Mouse (Mus musculus): ENCODE data around the gene Trpm3. TPM values are rescaled to one million over a fixed set of nuclear protein-coding genes. Genes with fewer than 3 reads are reported as not detected.
A peak's percentile ranks its signal among the peaks of the same experiment; 100 is the strongest.

Trpm3 gene
- polyA plus RNA-seq (2014; fragmentation: Nextera tagmentation; extraction: Ambion mirVana), result 4.9 and 11.0 TPM in 2 replicates

DNA sequence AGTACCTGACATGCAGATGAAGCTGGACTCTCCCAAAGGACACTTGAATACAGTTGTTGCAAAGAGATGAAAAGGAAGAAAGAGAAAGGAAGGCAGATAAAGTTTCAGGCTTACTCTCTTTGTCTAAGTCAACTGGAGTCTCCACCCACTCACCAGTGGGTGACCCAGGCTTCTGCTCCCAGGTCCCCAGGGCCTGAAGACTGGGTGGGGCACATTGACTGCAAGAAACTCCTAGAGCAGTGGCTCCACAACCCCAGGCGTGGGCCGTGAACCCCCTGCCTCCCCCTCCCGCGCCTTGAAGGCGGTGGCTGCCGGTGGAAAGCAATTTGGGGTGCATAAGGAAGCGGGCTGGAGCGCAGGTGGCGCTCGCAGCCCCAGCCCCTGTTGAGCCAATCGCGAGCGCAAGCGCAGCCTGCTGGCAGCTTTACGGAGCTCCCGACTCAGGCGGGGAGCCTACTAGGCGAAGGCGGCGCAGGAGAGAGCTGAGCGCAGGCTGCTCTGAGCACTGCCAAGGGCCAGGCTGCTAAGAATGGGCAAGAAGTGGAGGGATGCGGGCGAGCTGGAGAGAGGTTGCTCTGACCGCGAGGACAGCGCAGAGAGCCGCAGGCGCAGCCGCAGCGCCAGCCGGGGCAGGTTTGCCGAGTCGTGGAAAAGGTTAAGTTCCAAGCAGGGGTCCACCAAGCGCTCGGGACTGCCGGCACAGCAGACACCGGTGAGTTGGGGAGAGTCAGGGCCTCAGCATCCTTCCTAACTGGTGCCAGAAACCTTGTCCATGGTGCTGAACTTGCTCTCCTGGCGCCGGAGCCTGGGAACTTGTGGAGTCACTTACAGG lies at the start of gene Trpm3:
Trpm3 (plus strand) TSS at position 457 of the 832 bp plus-strand sequence.
- WGBS, result 1% methylated on average over 39 of the region's 39 CpGs
- peak; percentile 95 for DNase-seq (ENCODE audit: low spot score)
- H3K9me3 ChIP-seq (replicated peaks; ENCODE audit: control insufficient read depth, low read length), result no peaks in the 10 kb centered on the region
- H3K27me3 ChIP-seq (ENCODE audit: control insufficient read depth, insufficient read depth, low read length), result no peaks in the 10 kb centered on the region; the same call in 1 of the 2 replicates
- H3K4me1 ChIP-seq (ENCODE audit: control insufficient read depth, insufficient read depth, low read length), result no peaks in the 10 kb centered on the region
- H3K4me2 ChIP-seq (ENCODE audit: low read depth, low read length), result peak within 1 kb of the TSS; percentile 69
- no peak within 1 kb of the TSS for H3K9ac ChIP-seq (replicated peaks; ENCODE audit: low read length)
- H3K36me3 ChIP-seq (replicated peaks; ENCODE audit: control insufficient read depth, insufficient read depth, low read depth, low read length), result no peaks in the 10 kb centered on the region
- H3K27ac ChIP-seq (replicated peaks; ENCODE audit: low read depth, low read length), result no peak within 1 kb of the TSS
- peak; percentile 95 for ATAC-seq (replicated peaks; ENCODE audit: insufficient number of reproducible peaks, low FRiP score, low TSS enrichment, low read depth)
- H3K4me3 ChIP-seq (ENCODE audit: low read depth, low read length), result peak within 1 kb of the TSS; percentile 23

DNA sequence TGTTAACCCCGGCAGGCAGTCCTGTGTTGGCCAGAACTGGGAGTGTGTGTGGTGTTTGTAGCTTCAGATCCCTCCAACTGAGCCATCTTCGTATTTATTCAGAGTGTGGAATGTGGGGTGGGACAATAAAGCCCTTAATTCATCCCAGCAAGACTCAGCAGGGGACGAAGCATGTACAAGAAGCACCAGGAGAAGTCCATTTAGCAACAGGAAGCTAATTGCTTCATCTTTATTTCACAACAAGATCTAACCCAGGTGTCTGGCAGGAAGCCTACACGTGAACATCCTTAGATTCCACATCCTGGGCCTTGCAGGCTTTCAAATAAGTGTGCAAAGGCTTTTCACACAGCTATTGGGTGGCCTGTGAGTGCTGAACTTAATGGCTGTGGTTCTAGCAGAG lies 38.3 kb upstream of the Trpm3 start:
- no peak overlapping the region for H3K9ac ChIP-seq (replicated peaks; ENCODE audit: low read length)
- H3K4me1 ChIP-seq (ENCODE audit: control insufficient read depth, insufficient read depth, low read length), result no peaks in the 10 kb centered on the region
- DNase-seq (ENCODE audit: low spot score) (no peak), ATAC-seq (replicated peaks; ENCODE audit: insufficient number of reproducible peaks, low FRiP score, low TSS enrichment, low read depth) (no peak)
- H3K4me2 ChIP-seq (ENCODE audit: low read depth, low read length), result no peak overlapping the region
- H3K36me3 ChIP-seq (replicated peaks; ENCODE audit: control insufficient read depth, insufficient read depth, low read depth, low read length), result no peaks in the 10 kb centered on the region
- WGBS, result 34% methylated on average over 4 of the region's 4 CpGs
- H3K4me3 ChIP-seq (ENCODE audit: low read depth, low read length), result no peak overlapping the region
- no peaks in the 10 kb centered on the region for H3K27me3 ChIP-seq (ENCODE audit: control insufficient read depth, insufficient read depth, low read length)
- no peak overlapping the region for H3K27ac ChIP-seq (replicated peaks; ENCODE audit: low read depth, low read length)
- no peaks in the 10 kb centered on the region for H3K9me3 ChIP-seq (replicated peaks; ENCODE audit: control insufficient read depth, low read length)

DNA sequence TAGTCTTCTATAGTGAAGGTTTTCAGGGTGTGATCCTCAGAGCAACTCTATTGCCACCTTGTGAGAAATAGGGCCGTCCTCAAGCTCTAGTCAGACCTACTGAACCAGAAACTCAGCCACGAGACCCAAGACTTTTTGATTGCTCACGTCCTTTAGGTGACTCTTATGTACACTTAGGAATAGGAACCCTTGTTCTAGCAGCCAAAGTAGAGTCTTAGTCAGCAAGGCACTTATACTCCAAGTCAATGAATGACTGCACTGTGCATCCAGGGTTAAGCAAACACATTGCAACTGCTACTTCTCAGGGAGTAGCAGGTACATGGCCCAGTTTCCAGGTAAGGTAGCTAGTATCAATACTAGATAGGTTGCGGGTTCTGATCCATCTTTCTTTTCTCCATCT lies 35.0 kb upstream of the Trpm3 start:
- 85% methylated on average over 4 of the region's 4 CpGs for WGBS

DNA sequence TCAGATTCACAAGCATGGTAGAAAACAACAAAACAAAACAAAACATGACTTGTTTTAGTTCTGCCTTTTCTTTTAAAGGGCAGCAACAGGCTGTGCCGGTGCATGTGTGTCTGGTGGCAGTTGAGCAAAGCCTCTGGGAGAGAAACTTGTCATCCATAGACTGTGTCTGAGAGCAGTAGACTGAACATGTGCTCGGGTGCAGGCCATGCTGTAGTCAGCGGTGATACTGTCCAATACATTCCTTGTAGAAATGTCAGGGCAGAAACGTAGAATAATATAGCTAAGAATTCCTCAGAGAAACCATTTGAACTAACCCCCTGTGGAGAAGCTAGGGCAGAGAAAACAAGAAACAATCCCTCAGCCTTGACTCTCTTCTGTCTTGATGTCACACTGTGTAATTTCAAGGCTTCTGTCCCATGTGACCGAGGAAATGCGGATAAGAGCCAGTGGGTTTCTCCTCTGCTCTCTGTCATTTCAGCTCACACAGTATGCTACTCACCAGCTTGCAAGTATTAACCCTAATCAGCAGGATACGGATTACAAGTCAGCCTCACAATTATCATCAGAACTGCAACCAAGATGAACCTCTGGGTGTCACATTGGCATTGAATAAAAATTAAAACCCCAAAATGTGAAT lies 33.9 kb upstream of the Trpm3 start:
- ATAC-seq (replicated peaks; ENCODE audit: insufficient number of reproducible peaks, low FRiP score, low TSS enrichment, low read depth), result 0 out of 2 replicates have a peak, but pooled peaks have one; percentile 52
- H3K4me2 ChIP-seq (ENCODE audit: low read depth, low read length), result no peak overlapping the region
- no peaks in the 10 kb centered on the region for H3K4me1 ChIP-seq (ENCODE audit: control insufficient read depth, insufficient read depth, low read length)
- WGBS, result 56% methylated on average over 7 of the region's 7 CpGs
- no peaks in the 10 kb centered on the region for H3K36me3 ChIP-seq (replicated peaks; ENCODE audit: control insufficient read depth, insufficient read depth, low read depth, low read length)
- no peak overlapping the region for H3K4me3 ChIP-seq (ENCODE audit: low read depth, low read length)
- H3K9ac ChIP-seq (replicated peaks; ENCODE audit: low read length), result no peak overlapping the region
- H3K27ac ChIP-seq (replicated peaks; ENCODE audit: low read depth, low read length), result no peak overlapping the region
- no peaks in the 10 kb centered on the region for H3K27me3 ChIP-seq (ENCODE audit: control insufficient read depth, insufficient read depth, low read length)
- no peaks in the 10 kb centered on the region for H3K9me3 ChIP-seq (replicated peaks; ENCODE audit: control insufficient read depth, low read length)
- DNase-seq (ENCODE audit: low spot score), result peak; percentile 20

More for the DNA sequence above, 35.0 kb upstream of the Trpm3 start:
- Histone ChIP-seq H3K4me3 (ENCODE audit: low read depth, low read length) (no peak overlapping the region), H3K9me3 (replicated peaks; ENCODE audit: control insufficient read depth, low read length) (no peaks in the 10 kb centered on the region), H3K4me2 (ENCODE audit: low read depth, low read length) (no peak overlapping the region), H3K4me1 (ENCODE audit: control insufficient read depth, insufficient read depth, low read length) (no peaks in the 10 kb centered on the region), H3K9ac (replicated peaks; ENCODE audit: low read length) (no peak overlapping the region), H3K36me3 (replicated peaks; ENCODE audit: control insufficient read depth, insufficient read depth, low read depth, low read length) (no peaks in the 10 kb centered on the region), H3K27ac (replicated peaks; ENCODE audit: low read depth, low read length) (no peak overlapping the region), H3K27me3 (ENCODE audit: control insufficient read depth, insufficient read depth, low read length) (no peaks in the 10 kb centered on the region)
- no peak for ATAC-seq (replicated peaks; ENCODE audit: insufficient number of reproducible peaks, low FRiP score, low TSS enrichment, low read depth)
- no peak for DNase-seq (ENCODE audit: low spot score)

DNA sequence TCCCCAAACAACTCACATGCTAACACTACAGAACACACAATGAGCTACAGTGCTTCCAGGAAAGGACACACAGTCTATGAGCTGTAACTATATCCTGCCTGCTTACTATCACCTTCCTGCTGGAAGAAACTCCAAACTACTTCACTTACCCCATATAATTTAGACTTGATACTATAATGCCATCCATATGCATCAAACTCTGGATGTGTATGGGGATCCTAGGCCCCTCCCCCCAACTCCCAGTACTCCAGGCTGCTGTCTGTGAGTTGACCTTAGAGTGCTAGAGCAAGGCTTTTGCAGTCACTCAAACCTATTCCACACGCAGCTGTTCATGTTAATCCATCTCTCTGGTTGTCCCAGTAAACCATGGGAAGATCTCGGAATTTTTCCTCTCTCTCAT lies 33.2 kb upstream of the Trpm3 start:
- no peaks in the 10 kb centered on the region for H3K9me3 ChIP-seq (replicated peaks; ENCODE audit: control insufficient read depth, low read length)
- H3K27ac ChIP-seq (replicated peaks; ENCODE audit: low read depth, low read length), result no peak overlapping the region
- no peak overlapping the region for H3K4me2 ChIP-seq (ENCODE audit: low read depth, low read length)
- H3K4me3 ChIP-seq (ENCODE audit: low read depth, low read length), result no peak overlapping the region
- ATAC-seq (replicated peaks; ENCODE audit: insufficient number of reproducible peaks, low FRiP score, low TSS enrichment, low read depth), result peak; percentile 67
- no peaks in the 10 kb centered on the region for H3K27me3 ChIP-seq (ENCODE audit: control insufficient read depth, insufficient read depth, low read length)
- H3K9ac ChIP-seq (replicated peaks; ENCODE audit: low read length), result no peak overlapping the region
- H3K4me1 ChIP-seq (ENCODE audit: control insufficient read depth, insufficient read depth, low read length), result no peaks in the 10 kb centered on the region
- 42% methylated on average over 2 of the region's 2 CpGs for WGBS
- no peaks in the 10 kb centered on the region for H3K36me3 ChIP-seq (replicated peaks; ENCODE audit: control insufficient read depth, insufficient read depth, low read depth, low read length)
- DNase-seq (ENCODE audit: low spot score), result peak; percentile 67

DNA sequence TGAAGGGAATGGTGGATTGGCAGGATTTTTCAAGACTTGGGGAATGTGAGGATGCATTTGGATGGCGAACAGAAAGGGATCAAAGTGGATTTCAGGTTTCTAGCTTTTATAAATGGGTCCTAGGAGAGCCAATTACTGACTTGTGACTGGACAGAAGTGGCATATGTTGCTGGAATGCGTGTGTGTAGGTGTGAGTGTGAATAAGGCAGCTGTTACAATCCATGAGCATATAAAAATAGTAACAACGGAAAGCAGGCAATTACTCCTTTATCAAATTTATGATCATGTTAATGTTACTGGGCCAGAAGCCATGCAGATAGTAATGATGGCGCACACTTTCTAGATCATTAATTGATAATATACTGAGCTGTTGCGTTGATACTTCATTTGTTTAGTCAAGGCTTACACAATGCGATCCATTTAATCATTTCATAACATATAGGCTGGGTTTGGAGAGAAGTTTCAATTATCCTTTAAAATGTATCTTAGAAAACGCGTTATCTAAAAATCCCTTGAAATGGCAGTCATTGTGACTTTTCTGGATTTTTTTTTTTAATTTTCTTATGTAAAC lies 29.9 kb upstream of the Trpm3 start:
- H3K4me3 ChIP-seq (ENCODE audit: low read depth, low read length), result no peak overlapping the region

DNA sequence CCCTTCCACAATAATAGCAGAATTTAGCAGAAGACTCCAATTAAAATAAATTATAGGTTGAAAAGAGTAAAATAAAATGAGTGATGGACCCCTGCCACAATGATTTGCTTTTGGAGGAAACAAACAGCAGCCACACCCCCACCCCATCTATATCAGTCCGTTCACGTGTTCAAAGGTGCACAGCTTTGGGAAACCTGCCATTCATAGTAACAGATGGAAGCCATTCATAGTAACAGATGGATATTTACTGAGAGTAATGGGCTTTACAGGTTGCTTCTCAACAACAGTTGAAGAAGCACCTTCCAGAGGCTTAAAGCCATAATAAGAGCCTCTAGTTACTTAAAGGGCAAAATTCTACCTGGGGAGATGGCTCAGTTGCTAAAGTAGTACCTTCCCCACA lies 17.9 kb upstream of the Trpm3 start:
- no peak overlapping the region for H3K4me2 ChIP-seq (ENCODE audit: low read depth, low read length)
- no peak overlapping the region for H3K4me3 ChIP-seq (ENCODE audit: low read depth, low read length)
- H3K9me3 ChIP-seq (replicated peaks; ENCODE audit: control insufficient read depth, low read length), result no peaks in the 10 kb centered on the region
- no peaks in the 10 kb centered on the region for H3K36me3 ChIP-seq (replicated peaks; ENCODE audit: control insufficient read depth, insufficient read depth, low read depth, low read length)
- no peaks in the 10 kb centered on the region for H3K4me1 ChIP-seq (ENCODE audit: control insufficient read depth, insufficient read depth, low read length)
- H3K9ac ChIP-seq (replicated peaks; ENCODE audit: low read length), result no peak overlapping the region
- H3K27me3 ChIP-seq (ENCODE audit: control insufficient read depth, insufficient read depth, low read length), result no peaks in the 10 kb centered on the region
- H3K27ac ChIP-seq (replicated peaks; ENCODE audit: low read depth, low read length), result no peak overlapping the region
- DNase-seq (ENCODE audit: low spot score) (no peak), ATAC-seq (replicated peaks; ENCODE audit: insufficient number of reproducible peaks, low FRiP score, low TSS enrichment, low read depth) (no peak)
- WGBS, result 76% methylated on average over 2 of the region's 2 CpGs

More for the DNA sequence above, 29.9 kb upstream of the Trpm3 start:
- no peaks in the 10 kb centered on the region for H3K4me1 ChIP-seq (ENCODE audit: control insufficient read depth, insufficient read depth, low read length)
- H3K36me3 ChIP-seq (replicated peaks; ENCODE audit: control insufficient read depth, insufficient read depth, low read depth, low read length), result no peaks in the 10 kb centered on the region
- 88% methylated on average over 8 of the region's 8 CpGs for WGBS
- no peak overlapping the region for H3K4me2 ChIP-seq (ENCODE audit: low read depth, low read length)
- H3K27ac ChIP-seq (replicated peaks; ENCODE audit: low read depth, low read length), result no peak overlapping the region
- no peak overlapping the region for H3K9ac ChIP-seq (replicated peaks; ENCODE audit: low read length)
- no peak for ATAC-seq (replicated peaks; ENCODE audit: insufficient number of reproducible peaks, low FRiP score, low TSS enrichment, low read depth)
- no peaks in the 10 kb centered on the region for H3K9me3 ChIP-seq (replicated peaks; ENCODE audit: control insufficient read depth, low read length)
- no peak for DNase-seq (ENCODE audit: low spot score)
- no peaks in the 10 kb centered on the region for H3K27me3 ChIP-seq (ENCODE audit: control insufficient read depth, insufficient read depth, low read length)

DNA sequence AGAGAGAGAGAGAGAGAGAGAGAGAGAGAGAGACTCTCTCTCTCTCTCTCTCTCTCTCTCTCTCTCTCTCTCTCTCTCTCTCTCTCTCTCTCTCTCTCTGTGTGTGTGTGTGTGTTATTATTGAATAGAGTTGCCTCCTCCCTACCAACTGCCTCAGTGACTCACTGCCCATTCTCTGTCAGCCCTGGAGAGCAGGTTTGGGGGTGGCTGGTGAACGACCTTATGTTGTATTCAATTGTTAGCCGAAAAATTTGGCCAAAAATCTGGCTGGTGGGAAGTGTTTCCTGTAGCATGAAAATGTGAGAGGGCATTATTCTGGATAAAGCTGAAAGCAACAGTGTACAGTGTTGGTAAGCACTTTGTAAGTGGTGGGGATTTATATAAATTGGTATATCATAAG lies 17.2 kb upstream of the Trpm3 start:
- Histone ChIP-seq H3K9me3 (replicated peaks; ENCODE audit: control insufficient read depth, low read length) (no peaks in the 10 kb centered on the region), H3K4me3 (ENCODE audit: low read depth, low read length) (no peak overlapping the region), H3K4me2 (ENCODE audit: low read depth, low read length) (no peak overlapping the region), H3K36me3 (replicated peaks; ENCODE audit: control insufficient read depth, insufficient read depth, low read depth, low read length) (no peaks in the 10 kb centered on the region), H3K27ac (replicated peaks; ENCODE audit: low read depth, low read length) (no peak overlapping the region), H3K27me3 (ENCODE audit: control insufficient read depth, insufficient read depth, low read length) (no peaks in the 10 kb centered on the region), H3K9ac (replicated peaks; ENCODE audit: low read length) (no peak overlapping the region), H3K4me1 (ENCODE audit: control insufficient read depth, insufficient read depth, low read length) (no peaks in the 10 kb centered on the region)
- ATAC-seq (replicated peaks; ENCODE audit: insufficient number of reproducible peaks, low FRiP score, low TSS enrichment, low read depth) (no peak), DNase-seq (ENCODE audit: low spot score) (no peak)
- WGBS, result 84% methylated on average over 2 of the region's 2 CpGs

Data from embryonic facial prominence, embryonic 11.5 days (tissue).